In the genomic region with DNA sequence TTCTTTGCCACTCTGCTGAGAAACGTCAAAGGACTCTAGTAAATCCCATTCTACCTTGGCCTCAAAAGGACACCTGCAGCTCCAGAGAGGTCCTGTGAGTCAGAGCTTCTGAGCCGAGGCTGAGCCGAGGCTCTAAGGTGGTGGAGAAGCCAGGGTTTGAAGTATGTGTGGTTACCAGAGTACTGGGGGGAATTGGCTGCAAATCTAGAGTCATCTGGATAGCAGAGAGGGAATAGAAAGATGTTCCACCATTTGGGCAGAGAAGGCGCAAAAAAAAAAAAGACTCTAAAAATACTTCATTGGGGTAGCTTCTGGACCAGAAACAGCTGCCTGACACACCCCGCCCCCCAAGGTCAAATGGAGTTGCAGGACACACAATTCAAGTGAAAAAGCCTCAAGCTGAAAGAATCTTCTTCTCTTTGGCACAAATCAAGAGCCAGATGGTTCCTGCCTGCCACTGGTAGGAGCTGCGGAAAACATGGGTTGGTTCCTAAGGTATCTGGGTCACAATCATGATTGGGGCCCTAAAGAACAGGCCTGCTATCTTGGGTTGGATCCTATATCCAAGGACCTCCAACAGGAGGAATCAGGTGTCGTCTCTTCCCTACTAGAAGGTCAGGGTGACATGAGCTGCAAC, we compare ENCODE assay signal across 19 mouse cellular contexts. TPM values are rescaled to one million over a fixed set of nuclear protein-coding genes. Genes with fewer than 3 reads are reported as not detected.
A peak's percentile ranks its signal among the peaks of the same experiment; 100 is the strongest.
DNase-seq lines count a peak whose midpoint lies in the region; ATAC-seq and TF ChIP-seq lines count a peak whose summit lies in the region.
"Had no signal": no experiment of that assay in that cellular context is flagged by ENCODE, and none has a peak within 500 bp of the region (broad histone marks: within the 10 kb centered on the region; RNA-seq: fewer than 3 reads in every experiment).

No protein-coding gene starts in this region.

- DNase-seq in adrenal gland, postnatal 25 days: peak; percentile 32
- no peak for DNase-seq in adrenal gland, postnatal 4 days (ENCODE audit: low spot score in 2 of 2)
- no peak for DNase-seq in layer of hippocampus, adult 2 months (ENCODE audit: low spot score in 2 of 2)
- DNase-seq in layer of hippocampus, postnatal 25 days (ENCODE audit: extremely low spot score in 1 of 2, low spot score in 1 of 2): no peak
- peak; percentile 79 to 90 for DNase-seq in cerebellum, adult 2 months
- peak; percentile 50 for DNase-seq in lung, postnatal 14 days
- no peak for DNase-seq in right cerebral cortex, postnatal 4 days
- DNase-seq: embryo, embryonic 11 days; kidney, adult 18-20 months had no signal

- H3K27ac ChIP-seq in layer of hippocampus, adult 2 months: peak overlapping the region; percentile 88
- peak overlapping the region; percentile 89 for H3K27ac ChIP-seq in cerebellum, adult 2 months (ENCODE audit: insufficient read depth, low read length)
- no peak overlapping the region for H3K27ac ChIP-seq in kidney, embryonic 14.5 days (ENCODE audit: low read depth, low read length)
- H3K27ac ChIP-seq: hindbrain, embryonic 14.5 days; liver, embryonic 12.5 days; macrophage had no signal

- ATAC-seq in kidney, embryonic 14.5 days (ENCODE audit: low FRiP score, low TSS enrichment): no peak
- ATAC-seq: liver, embryonic 12.5 days; midbrain, embryonic 16.5 days had no signal

- H3K4me3 ChIP-seq in layer of hippocampus, adult 2 months: peak overlapping the region; percentile 34
- peak overlapping the region; percentile 11 for H3K4me3 ChIP-seq in cerebellum, adult 2 months (replicated peaks; ENCODE audit: insufficient read depth, low read depth, low read length)
- no peak overlapping the region for H3K4me3 ChIP-seq in kidney, embryonic 14.5 days (ENCODE audit: low read length)
- H3K4me3 ChIP-seq: erythroblast, embryonic 14.5 days; liver, embryonic 12.5 days had no signal

- no peaks in the 10 kb centered on the region for H3K9me3 ChIP-seq in kidney, embryonic 14.5 days (ENCODE audit: control insufficient read depth, low read length)
- H3K9me3 ChIP-seq: liver, embryonic 12.5 days had no signal

- peaks cover 35% of the 10 kb centered on the region for H3K4me1 ChIP-seq in cerebellum, adult 2 months (ENCODE audit: control insufficient read depth, insufficient read depth, low read length)
- peaks cover 10% of the 10 kb centered on the region for H3K4me1 ChIP-seq in kidney, embryonic 14.5 days (ENCODE audit: control insufficient read depth, insufficient read depth, low read length)

- no peak overlapping the region for H3K4me2 ChIP-seq in kidney, embryonic 14.5 days (replicated peaks; ENCODE audit: low read depth, low read length)
- H3K4me2 ChIP-seq: hindbrain, embryonic 14.5 days; liver, embryonic 12.5 days had no signal

- no peak for TF ChIP-seq CTCF in layer of hippocampus, adult 2 months (conservative IDR thresholded peaks at IDR 0.05)
- no peak for TF ChIP-seq CTCF in cerebellum, adult 2 months (IDR thresholded peaks at IDR 0.05; ENCODE audit: borderline replicate concordance, insufficient read depth, low read depth, low read length)

- TF ChIP-seq POLR2A in cerebellum, adult 2 months (IDR thresholded peaks at IDR 0.05; ENCODE audit: borderline replicate concordance, insufficient read depth, low read length): no peak

- H3K36me3 ChIP-seq in kidney, embryonic 14.5 days (ENCODE audit: control insufficient read depth, insufficient read depth, low read length): peaks cover 18% of the 10 kb centered on the region

- WGBS in cerebellum, adult 2 months: 10% methylated on average over 7 of the region's 7 CpGs
- 85% methylated on average over 7 of the region's 7 CpGs for WGBS in kidney, embryonic 14.5 days

- no peaks in the 10 kb centered on the region for H3K27me3 ChIP-seq in cerebellum, adult 2 months (ENCODE audit: control insufficient read depth, insufficient read depth, low read length)
- no peaks in the 10 kb centered on the region for H3K27me3 ChIP-seq in kidney, embryonic 14.5 days (ENCODE audit: control insufficient read depth, insufficient read depth, low read length)
- H3K27me3 ChIP-seq: liver, embryonic 12.5 days had no signal

- H3K9ac ChIP-seq in kidney, embryonic 14.5 days (ENCODE audit: low read depth, low read length): no peak overlapping the region
- H3K9ac ChIP-seq: hindbrain, embryonic 14.5 days; liver, embryonic 12.5 days had no signal

RNA-seq across cellular contexts. Expression of a gene that starts 3.5 kb away (rescaled TPM):
- total RNA-seq in adrenal gland, postnatal 25 days (2021): 143 and 161 TPM in 2 replicates
- total RNA-seq in adrenal gland, postnatal 4 days (2021): 10 to 100 TPM; 91.3 to 93.3 TPM
- 10 to 100 TPM; 46.4 to 54.5 TPM for total RNA-seq in layer of hippocampus, adult 2 months (2021)
- total RNA-seq in layer of hippocampus, postnatal 25 days (2021): 10 to 100 TPM; 47.6 to 59.2 TPM
- 109 and 115 TPM in 2 replicates for polyA plus RNA-seq in cerebellum, adult 2 months (2012; rRNA removed)
- 87.6 and 90.9 TPM in 2 replicates for polyA plus RNA-seq in kidney, embryonic 14.5 days (2014; fragmentation: Nextera tagmentation; extraction: Ambion mirVana)

RNA-seq across cellular contexts. Expression of a gene that starts 8.6 kb away (rescaled TPM):
- 30.5 and 32.8 TPM in 2 replicates for total RNA-seq in adrenal gland, postnatal 25 days (2021)
- 10 to 100 TPM; 40.7 to 48.1 TPM for total RNA-seq in adrenal gland, postnatal 4 days (2021)
- total RNA-seq in layer of hippocampus, adult 2 months (2021): 100 to 1,000 TPM; 168 to 171 TPM
- total RNA-seq in layer of hippocampus, postnatal 25 days (2021): 100 to 1,000 TPM; 198 to 220 TPM
- 350 and 389 TPM in 2 replicates for polyA plus RNA-seq in cerebellum, adult 2 months (2012; rRNA removed)
- 65.2 and 71.5 TPM in 2 replicates for polyA plus RNA-seq in kidney, embryonic 14.5 days (2014; fragmentation: Nextera tagmentation; extraction: Ambion mirVana)

RNA-seq across cellular contexts. Expression of a gene that starts 16.7 kb away (rescaled TPM):
- total RNA-seq in adrenal gland, postnatal 25 days (2021): 196 and 223 TPM in 2 replicates
- 100 to 1,000 TPM; 253 to 266 TPM for total RNA-seq in adrenal gland, postnatal 4 days (2021)
- total RNA-seq in layer of hippocampus, adult 2 months (2021): 100 to 1,000 TPM; 196 to 198 TPM
- 100 to 1,000 TPM; 189 to 212 TPM for total RNA-seq in layer of hippocampus, postnatal 25 days (2021)
- polyA plus RNA-seq in cerebellum, adult 2 months (2012; rRNA removed): 278 and 288 TPM in 2 replicates
- 61.0 and 75.7 TPM in 2 replicates for polyA plus RNA-seq in kidney, embryonic 14.5 days (2014; fragmentation: Nextera tagmentation; extraction: Ambion mirVana)

RNA-seq across cellular contexts. Expression of a gene that starts 38.8 kb away (rescaled TPM):
- total RNA-seq in adrenal gland, postnatal 25 days (2021): 3.2 and 4.0 TPM in 2 replicates
- total RNA-seq in adrenal gland, postnatal 4 days (2021): 1 to 10 TPM; 3.5 to 3.8 TPM
- 1 to 10 TPM; 1.3 TPM for total RNA-seq in layer of hippocampus, adult 2 months (2021)
- 1 to 10 TPM; 1.1 to 1.9 TPM for total RNA-seq in layer of hippocampus, postnatal 25 days (2021)
- polyA plus RNA-seq in cerebellum, adult 2 months (2012; rRNA removed): 0.51 and 0.62 TPM in 2 replicates
- polyA plus RNA-seq in kidney, embryonic 14.5 days (2014; fragmentation: Nextera tagmentation; extraction: Ambion mirVana): 0.44 and 0.69 TPM in 2 replicates

RNA-seq across cellular contexts. Expression of a gene that starts 42.1 kb away (rescaled TPM):
- not detected in 2 replicates for total RNA-seq in adrenal gland, postnatal 25 days (2021)
- not detected for total RNA-seq in adrenal gland, postnatal 4 days (2021)
- not detected for total RNA-seq in layer of hippocampus, adult 2 months (2021)
- not detected for total RNA-seq in layer of hippocampus, postnatal 25 days (2021)
- polyA plus RNA-seq in cerebellum, adult 2 months (2012; rRNA removed): 0.05 TPM in 1 of 2 replicates, not detected in the other
- not detected in 2 replicates for polyA plus RNA-seq in kidney, embryonic 14.5 days (2014; fragmentation: Nextera tagmentation; extraction: Ambion mirVana)
- total RNA-seq: granulocyte monocyte progenitor cell, adult 5-6 weeks; layer of hippocampus, adult 8-10 months; left cerebral cortex, postnatal 25 days had no signal
- polyA plus RNA-seq: erythroblast, embryonic 14.5 days; liver, embryonic 12.5 days; macrophage; neural tube, embryonic 14.5 days had no signal

Comparison
In these comparisons a context has a peak if more than half of its experiments do, and no peak if none do; other contexts are left out.
1. DNase-seq: peak in adrenal gland, postnatal 25 days (single experiment), cerebellum, adult 2 months (2 of 2) and lung, postnatal 14 days (single experiment); none in adrenal gland, postnatal 4 days (0 of 2), layer of hippocampus, adult 2 months (0 of 2), layer of hippocampus, postnatal 25 days (0 of 2) and right cerebral cortex, postnatal 4 days (single experiment).